Mouse (Mus musculus) hematopoietic stem cell, adult 5-6 weeks (primary cell): ENCODE results near the gene Fchsd2. TPM values are rescaled to one million over a fixed set of nuclear protein-coding genes. Genes with fewer than 3 reads are reported as not detected.

ENCODE experiments used
- ATAC-seq, 2 experiments: fragments of 125-278 bp in 1 of 2; replicated peaks in 1 of 2; 2 replicates each; pipeline ENCODE4 v1.8.0; 2016 to 2017; ENCODE audit warnings: inconsistent platforms in 2 of 2, mild to moderate bottlenecking in 2 of 2, moderate number of reproducible peaks in 2 of 2, low read depth in 1 of 2, moderate TSS enrichment in 1 of 2; ENCODE audit not compliant: low FRiP score in 2 of 2, poor library complexity in 2 of 2, severe bottlenecking in 2 of 2, insufficient read depth in 1 of 2, low TSS enrichment in 1 of 2
- total RNA-seq: library from RNA; stranded (forward); fragments of 172-1452, 232-1000 nt; gene quantifications from 2 replicates; pipeline ENCODE4 v1.2.3, GENCODE M21; 2017

Gene Fchsd2
- total RNA-seq, 1 experiment from 2014 or later, result 136 TPM

GRCm38 (mm10) chr7:101067521-101067920 is 25.1 kb upstream of the Fchsd2 start:
- ATAC-seq, result no peak

DNA sequence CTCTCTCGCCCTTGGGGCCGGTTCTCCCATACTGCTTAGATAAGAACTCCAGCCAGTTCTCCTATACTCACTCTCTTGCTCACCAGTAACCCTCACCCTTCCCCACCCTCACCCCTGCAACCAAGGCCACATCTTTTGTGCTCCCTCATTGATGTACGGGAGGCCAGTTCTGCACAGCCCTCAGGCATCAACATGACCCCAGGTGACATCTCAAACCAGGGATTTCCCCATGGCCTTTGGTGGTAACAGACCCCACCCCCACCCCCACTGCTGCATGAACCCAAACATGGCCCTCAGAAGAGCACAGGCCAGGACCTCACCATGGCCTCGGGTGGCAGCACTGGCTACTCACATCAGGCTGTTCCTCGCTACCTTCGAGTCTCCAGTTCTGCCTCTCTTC is 23.4 kb upstream of the Fchsd2 start:
- ATAC-seq, result no peak

- ATAC-seq, result peak; percentile 46 to 70
Observed at GRCm38 (mm10) chr7:101070406-101070805, 22.3 kb upstream of the Fchsd2 start.

GRCm38 (mm10) chr7:101071020-101071419 is 21.6 kb upstream of the Fchsd2 start:
- peak in 1 of 2 experiments; percentile 40; a peak in 1 of 4 replicates for ATAC-seq

GRCm38 (mm10) chr7:101072123-101072740 is 20.4 kb upstream of the Fchsd2 start:
- ATAC-seq, result no peak

DNA sequence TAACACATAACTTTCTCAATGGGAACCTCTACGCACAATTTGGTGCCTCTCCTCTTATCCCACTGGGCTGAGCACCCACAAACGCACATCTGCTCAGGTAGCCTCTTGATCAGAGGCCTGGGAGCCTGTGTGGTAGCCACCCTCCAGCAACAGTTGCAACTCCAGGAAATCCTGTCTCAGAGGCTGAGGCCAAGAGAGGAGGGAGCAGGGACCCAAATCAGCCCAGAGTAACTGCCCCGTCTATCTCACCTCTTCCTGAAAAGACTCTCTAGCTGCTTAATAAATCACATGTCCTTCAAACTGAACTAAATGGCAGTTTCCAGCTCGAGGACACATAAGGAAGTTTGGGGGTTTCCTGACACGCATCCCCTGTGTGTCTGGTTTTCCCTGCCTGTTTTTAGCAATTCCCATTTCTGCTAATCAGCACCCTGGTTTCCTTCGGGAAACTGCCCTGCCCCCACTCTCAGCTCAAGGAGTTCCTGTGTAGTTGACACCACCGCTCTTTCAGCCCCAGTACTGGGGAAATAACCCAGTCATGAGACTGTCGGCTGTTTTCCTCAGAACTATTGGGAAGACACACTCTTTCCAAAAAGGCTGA is 18.4 kb upstream of the Fchsd2 start:
- peak; percentile 55 to 71 for ATAC-seq

- no peak for ATAC-seq
Observed at GRCm38 (mm10) chr7:101083562-101084166, 9.0 kb upstream of the Fchsd2 start.

GRCm38 (mm10) chr7:101084816-101085456 is 7.7 kb upstream of the Fchsd2 start:
- ATAC-seq, result no peak

GRCm38 (mm10) chr7:101085779-101086178 is 6.9 kb upstream of the Fchsd2 start:
- no peak for ATAC-seq

DNA sequence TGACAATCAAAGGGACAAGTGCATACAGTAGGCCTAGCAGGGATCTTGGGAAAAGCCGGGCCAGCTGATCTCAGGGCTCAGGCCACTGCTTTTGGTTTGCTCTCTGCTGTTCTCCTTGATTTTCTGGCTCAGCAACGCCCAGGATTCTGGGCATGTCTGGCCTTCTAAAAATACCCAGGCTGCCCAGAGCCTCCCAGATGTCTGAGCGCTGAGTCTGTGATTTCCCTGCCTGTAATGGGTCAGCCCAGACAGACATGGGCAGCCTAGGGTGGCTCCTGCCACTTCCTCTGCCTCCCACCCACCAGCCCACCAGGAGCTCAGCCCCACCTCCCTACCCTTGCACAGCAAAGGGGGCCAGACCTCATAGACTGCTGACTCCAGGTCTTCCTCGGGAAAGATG is 4.0 kb upstream of the Fchsd2 start:
- no peak for ATAC-seq

DNA sequence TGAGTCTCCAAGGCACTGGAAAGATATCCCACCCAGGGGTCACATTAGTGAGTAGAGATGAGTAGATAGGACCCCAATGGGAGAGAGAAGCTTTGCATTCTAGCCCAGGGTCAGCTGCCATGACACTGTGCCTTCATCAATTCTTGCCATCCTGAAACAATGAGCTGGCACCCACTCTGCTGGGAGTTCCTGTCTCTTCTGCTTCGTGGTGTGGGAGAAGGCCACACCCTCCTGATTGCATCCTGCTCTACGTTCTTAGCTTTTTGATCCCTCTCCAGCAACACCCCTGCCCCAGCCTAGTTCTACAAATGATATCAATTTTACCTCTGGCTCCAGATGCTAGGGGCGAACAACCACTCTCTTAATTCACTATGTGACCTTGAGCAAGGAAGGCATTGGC is 3.4 kb upstream of the Fchsd2 start:
- no peak for ATAC-seq

- peak; percentile 11 to 17; a peak in 1 of 4 replicates for ATAC-seq
Observed at GRCm38 (mm10) chr7:101093231-101093630, 568 bp downstream of the Fchsd2 start.

- peak; percentile 12 to 52; a peak in 2 of 4 replicates for ATAC-seq
Observed at GRCm38 (mm10) chr7:101094746-101095145, 2.1 kb downstream of the Fchsd2 start.

DNA sequence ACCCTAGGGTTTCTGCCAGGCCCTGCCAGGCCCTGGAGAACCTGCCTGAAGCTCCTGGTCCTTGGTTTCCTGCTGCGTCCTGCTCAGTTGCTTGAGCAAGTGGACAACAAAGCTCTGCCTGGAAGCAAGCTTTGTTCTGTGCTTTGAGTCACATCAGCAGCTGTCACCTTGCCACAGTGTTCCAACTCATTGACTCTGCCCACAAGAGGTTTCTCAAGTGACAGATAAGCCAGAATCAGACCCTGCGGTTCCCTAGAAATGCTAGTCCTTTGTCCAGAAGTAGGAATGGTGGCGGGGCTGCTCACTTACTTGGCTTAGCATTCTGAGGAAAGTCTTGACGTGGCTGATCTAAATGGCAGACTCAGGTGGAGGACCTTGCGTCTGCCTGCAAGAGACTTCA is 2.9 kb downstream of the Fchsd2 start:
- ATAC-seq, result no peak

GRCm38 (mm10) chr7:101096576-101096975 is 3.9 kb downstream of the Fchsd2 start:
- no peak for ATAC-seq

- ATAC-seq, result no peak
Observed at GRCm38 (mm10) chr7:101097084-101097483, 4.4 kb downstream of the Fchsd2 start.

DNA sequence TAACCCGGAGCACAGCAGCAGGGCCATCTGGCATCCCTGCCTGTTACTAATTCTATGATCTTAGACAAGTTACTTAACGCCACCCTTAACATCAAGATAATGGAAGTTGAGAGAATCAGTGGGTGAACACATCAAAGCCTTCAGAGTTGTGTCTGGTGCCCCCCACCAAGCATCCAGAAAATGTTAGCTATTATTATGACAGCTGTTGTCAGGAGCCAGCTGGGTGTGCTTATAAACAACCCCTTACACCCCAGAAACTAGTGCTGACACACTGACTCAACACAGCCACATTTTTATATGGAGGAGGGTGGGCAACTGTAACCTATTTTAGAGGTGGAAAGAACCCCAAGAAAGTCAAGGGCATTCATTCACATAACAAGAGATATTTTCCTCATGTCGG is 7.3 kb downstream of the Fchsd2 start:
- ATAC-seq, result no peak

DNA sequence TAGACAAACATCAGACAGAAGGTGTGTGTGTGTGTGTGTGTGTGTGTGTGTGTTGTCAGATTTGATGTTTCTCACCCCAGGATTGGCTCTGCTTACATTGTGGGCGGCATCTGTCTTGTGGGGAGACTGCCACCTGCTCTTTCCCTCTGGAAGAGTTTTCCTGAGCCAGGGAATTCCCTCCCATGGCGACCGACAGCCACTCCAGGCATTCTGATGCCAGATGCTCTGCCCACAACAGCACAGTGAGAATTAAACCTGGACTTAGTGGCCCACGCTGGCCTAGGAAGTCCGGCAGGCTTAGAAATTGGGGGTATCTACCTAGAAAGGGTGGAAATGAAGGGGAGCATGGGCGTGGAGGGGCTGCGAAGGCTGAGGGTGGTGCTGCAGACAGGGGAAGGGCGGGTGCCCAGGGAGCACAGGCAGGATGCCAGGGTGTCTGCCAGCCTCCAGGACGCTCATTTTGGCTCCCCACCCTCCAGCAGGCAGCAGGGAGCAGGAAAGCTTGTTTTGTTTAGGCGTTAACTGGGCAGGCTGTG is 8.6 kb downstream of the Fchsd2 start:
- no peak for ATAC-seq
